Mouse (Mus musculus) frontal cortex, postnatal 36 days (tissue): ENCODE results near the gene Hmgb1.

ENCODE experiments used
- DNase-seq, 2 experiments: peaks; one replicate each; pipeline ENCODE4 v3.0.0; 2022; ENCODE audit warnings: low spot score in 2 of 2

Hmgb1 gene

GRCm38 (mm10) chr5:149185806-149186205, 1.5 kb upstream of the Hmgb1 start:
- DNase-seq: no peak

GRCm38 (mm10) chr5:149184844-149185186, 526 bp upstream of the Hmgb1 start:
- DNase-seq: peak; percentile 43 to 46

GRCm38 (mm10) chr5:149183721-149184103, 577 bp downstream of the Hmgb1 start:
- DNase-seq: no peak

- no peak for DNase-seq
Measured at GRCm38 (mm10) chr5:149183122-149183521, 1.2 kb downstream of the Hmgb1 start.

GRCm38 (mm10) chr5:149182186-149182870, 2.0 kb downstream of the Hmgb1 start:
- DNase-seq: no peak

- DNase-seq: no peak
Measured at GRCm38 (mm10) chr5:149179826-149180225, 4.5 kb downstream of the Hmgb1 start.

- no peak for DNase-seq
Measured at GRCm38 (mm10) chr5:149178095-149178494, 6.2 kb downstream of the Hmgb1 start.

- no peak for DNase-seq
Measured at GRCm38 (mm10) chr5:149175736-149176135, 8.6 kb downstream of the Hmgb1 start.

GRCm38 (mm10) chr5:149174527-149174926, 9.8 kb downstream of the Hmgb1 start:
- DNase-seq: no peak

GRCm38 (mm10) chr5:149172246-149172645, 12.0 kb downstream of the Hmgb1 start:
- no peak for DNase-seq

GRCm38 (mm10) chr5:149170841-149171588, 13.3 kb downstream of the Hmgb1 start:
- DNase-seq: no peak

- DNase-seq: peak; percentile 21 to 61
Measured at GRCm38 (mm10) chr5:149168816-149169215, 15.5 kb downstream of the Hmgb1 start.

GRCm38 (mm10) chr5:149168051-149168450, 16.2 kb downstream of the Hmgb1 start:
- DNase-seq: no peak

GRCm38 (mm10) chr5:149166011-149166410, 18.3 kb downstream of the Hmgb1 start:
- no peak for DNase-seq

GRCm38 (mm10) chr5:149164881-149165280, 19.4 kb downstream of the Hmgb1 start:
- DNase-seq: no peak

GRCm38 (mm10) chr5:149162890-149163289, 21.4 kb downstream of the Hmgb1 start:
- no peak for DNase-seq

- DNase-seq: no peak
Measured at GRCm38 (mm10) chr5:149160469-149160868, 23.8 kb downstream of the Hmgb1 start.

- DNase-seq: no peak
Measured at GRCm38 (mm10) chr5:149159021-149159420, 25.3 kb downstream of the Hmgb1 start.

- DNase-seq: no peak
Measured at GRCm38 (mm10) chr5:149156886-149157563, 27.3 kb downstream of the Hmgb1 start.

GRCm38 (mm10) chr5:149152774-149153155, 31.5 kb downstream of the Hmgb1 start:
- peak in 1 of 2 experiments; percentile 5 for DNase-seq

GRCm38 (mm10) chr5:149152063-149152773, 32.1 kb downstream of the Hmgb1 start:
- peak in 1 of 2 experiments; percentile 6 for DNase-seq

GRCm38 (mm10) chr5:149150882-149151281, 33.4 kb downstream of the Hmgb1 start:
- no peak for DNase-seq
